Mouse (Mus musculus) testis, postnatal 10 days (tissue): ENCODE results near the gene Krt18.
"Not testable (repeated sequence)": the region's sequence is repeated elsewhere in the genome, so short reads cannot be mapped to it uniquely, and the experiment has no call there.

Experiments
- DNase-seq: peaks from one replicate; pipeline ENCODE4 v3.0.0; 2021; ENCODE audit warnings: low spot score

Gene Krt18

DNA sequence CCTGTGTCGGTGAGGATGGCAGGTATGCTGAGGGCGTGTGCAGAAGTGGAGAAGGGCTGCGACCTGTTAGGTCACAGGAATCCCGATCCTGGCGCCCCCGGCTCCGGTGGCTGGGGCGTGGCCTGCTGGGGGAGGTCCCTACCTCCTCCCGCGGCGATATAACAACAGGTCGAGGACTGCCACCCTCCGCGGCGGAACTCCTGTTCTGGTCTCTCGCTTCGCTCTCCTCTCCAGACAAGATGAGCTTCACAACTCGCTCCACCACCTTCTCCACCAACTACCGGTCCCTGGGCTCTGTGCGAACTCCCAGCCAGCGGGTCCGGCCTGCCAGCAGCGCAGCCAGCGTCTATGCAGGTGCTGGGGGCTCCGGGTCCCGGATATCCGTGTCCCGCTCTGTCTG, at the start of gene Krt18:
Gene Krt18 (plus strand): TSS at position 141 of the 400 bp plus-strand sequence.
- DNase-seq = peak; percentile 52

DNA sequence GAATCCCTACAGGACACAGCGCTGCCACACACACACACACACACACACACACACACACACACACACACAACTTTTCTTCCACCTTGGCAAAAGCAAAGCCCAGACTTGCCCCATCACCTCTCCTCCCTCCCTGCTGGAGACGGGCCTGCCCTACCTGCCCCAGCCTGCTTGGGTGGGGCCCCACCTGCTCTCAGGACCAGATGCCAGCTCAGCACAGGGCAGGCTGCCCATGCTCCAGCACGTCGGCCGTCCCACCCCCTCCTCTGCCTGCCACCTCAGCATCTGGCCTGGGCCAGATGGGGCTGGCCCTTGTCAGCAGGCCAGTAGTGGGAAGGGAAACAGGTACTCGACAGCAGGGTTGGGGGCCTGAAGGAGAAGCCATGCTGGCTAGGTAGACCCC, 47.1 kb upstream of the Krt18 start:
- no peak for DNase-seq

DNA sequence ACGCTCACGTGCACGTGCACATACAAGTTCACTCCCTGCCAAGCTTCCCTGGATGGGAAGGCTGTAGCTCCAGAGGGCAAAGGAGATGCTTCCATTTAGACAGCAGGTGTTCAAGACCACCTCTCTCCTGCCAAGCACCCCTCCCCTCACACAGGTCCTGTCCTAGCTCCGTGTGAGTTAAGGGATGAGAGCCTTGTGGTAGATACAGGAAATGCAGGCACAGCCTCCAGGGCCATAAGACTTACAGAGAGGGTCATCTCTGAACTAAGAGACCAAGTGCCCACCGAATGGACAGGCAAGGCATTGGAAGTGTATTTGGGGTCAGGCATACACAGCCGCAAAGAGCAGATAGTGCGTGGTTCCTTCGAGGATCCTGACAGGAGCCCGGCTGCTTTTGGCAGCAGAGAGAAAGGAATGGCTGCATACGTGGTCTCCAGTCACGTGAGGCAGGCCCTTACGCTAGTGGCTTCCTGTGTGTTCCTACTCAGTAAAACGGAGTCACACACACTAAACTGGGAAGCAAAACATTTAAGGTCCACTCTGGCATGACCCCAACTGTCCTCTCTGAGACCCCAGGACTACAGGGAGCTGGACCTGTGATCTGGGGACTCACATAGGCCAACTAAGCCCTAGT, 44.5 kb upstream of the Krt18 start:
- DNase-seq = no peak

DNA sequence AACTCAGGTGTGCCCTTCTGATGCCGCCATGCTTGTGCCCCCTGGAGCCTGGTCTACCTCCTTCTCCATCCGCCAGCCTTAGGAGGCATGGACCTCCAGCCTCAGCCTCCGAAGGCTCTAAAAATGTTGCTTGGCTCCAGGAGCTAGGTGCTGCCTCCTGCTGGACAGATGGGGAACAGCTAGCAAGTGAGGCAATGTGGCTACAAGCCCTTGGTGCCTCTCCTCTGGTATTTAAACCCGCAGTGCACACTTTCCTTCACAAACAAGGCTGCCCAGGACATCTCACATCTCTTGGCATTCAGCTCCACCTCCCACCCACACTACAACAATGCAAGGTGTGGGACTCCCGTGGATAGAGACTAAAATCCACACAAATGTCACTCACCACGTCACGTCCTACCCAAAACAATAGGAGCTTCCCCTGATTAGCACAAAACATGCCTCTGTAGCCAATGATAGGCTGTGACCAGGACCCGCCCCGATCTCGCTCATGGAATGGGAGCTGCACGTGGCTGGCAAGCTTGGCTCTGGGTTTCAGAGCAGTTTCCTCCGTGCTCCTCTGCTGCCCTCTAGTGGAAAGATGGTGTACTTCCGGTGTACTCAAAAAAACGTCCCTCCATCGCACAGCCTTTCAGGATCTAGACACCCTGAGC, 43.9 kb upstream of the Krt18 start:
- DNase-seq = peak; percentile 95

DNA sequence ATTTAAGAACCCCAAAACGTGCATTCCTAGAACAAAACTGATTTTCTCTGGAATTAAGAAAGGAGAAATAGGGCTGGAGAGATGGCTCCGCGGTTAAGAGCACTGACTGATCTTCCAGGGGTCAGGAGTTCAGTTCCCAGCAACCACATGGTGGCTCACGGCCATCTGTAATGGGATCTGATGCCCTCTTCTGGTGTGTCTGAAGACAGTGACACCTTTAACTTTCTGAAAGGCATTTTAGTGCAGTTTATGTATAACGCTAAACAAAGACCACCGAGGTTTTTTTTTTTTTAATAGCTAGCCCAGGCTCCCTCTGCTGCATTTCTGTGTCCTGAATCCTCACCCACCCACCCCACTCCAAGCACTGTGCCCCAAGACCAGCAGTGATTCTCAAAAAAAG, 43.2 kb upstream of the Krt18 start:
- DNase-seq = no peak

GRCm38 (mm10) chr15:101988119-101988518, 39.9 kb upstream of the Krt18 start:
- DNase-seq = peak; percentile 92

DNA sequence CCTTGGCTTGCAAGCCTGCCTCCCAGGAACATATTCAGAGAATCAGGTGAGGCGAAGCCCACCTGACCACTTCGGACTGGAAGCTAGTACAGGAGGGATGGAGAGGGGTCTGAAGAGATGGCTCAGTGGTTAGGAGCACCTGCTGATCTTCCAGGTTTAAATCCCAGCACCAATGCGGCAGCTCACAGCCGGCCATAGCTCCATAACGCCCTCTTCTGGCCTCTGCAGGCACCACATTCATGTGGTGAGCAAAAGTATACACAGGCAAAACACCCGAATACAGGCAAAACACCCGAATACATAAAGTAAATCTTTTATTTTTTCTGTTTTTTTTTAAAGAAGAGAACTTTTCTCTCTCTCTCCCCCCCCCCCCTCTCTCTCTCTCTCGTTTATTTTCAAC, 39.3 kb upstream of the Krt18 start:
- DNase-seq = no peak

DNA sequence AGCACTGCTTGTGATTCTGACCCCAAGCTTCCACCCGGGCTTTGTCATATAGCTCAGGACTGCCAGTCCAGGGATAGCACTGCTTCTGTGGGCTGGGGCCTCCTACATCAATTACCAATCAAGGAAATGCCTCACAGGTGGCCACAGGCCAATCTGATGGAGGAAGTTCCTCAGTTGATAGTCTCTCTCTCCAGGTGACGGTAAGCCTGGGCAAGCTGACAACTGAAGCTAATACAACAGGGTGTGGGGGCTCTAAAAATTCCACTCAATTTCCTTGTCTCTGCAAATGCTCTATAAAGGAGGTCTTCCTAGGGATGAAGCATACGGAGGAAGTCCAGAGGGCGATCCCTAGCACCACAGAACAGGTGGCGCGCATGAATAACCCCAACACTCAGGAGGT, 37.0 kb upstream of the Krt18 start:
- no peak for DNase-seq

- DNase-seq = no peak
Observed at GRCm38 (mm10) chr15:101994365-101994764, 33.6 kb upstream of the Krt18 start.

DNA sequence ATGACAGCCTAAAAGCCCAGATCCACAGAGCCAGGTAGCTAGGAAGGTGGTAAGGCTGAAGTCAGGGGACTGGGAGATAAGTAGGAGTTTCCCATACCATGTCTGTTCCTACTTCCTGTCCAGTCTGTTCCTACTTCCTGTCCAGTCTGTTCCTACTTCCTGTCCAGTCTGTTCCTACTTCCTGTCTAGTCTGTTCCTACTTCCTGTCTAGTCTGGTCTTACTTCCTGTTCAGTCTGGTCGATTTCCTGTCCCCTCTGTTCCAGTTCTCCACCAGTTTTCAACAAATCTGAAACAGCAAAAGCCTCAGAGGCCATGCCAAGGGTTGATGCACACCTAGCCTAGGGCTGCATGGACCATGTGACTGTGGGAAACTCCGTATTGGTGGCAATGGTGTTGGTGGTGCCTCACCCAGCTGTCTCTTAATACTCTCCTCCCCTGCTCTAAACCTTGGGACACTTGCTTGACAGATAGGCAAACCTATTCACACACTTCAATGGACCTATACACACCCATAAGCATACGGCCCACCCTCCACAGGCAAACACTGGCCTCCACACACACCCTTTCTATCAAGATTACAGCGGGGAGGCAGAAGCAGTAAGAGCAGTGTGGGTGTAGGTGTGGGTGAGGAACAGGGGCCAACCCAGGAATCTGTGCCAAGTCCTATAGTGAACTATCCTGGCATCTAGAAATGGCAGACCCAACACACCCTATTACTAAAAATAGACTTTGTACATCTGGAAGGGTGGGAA, 32.3 kb upstream of the Krt18 start:
- no peak for DNase-seq

- DNase-seq = not testable (repeated sequence)
Observed at GRCm38 (mm10) chr15:101996450-101997078, 31.4 kb upstream of the Krt18 start.

GRCm38 (mm10) chr15:101999156-101999555, 28.8 kb upstream of the Krt18 start:
- no peak for DNase-seq

GRCm38 (mm10) chr15:101999676-102000335, 28.2 kb upstream of the Krt18 start:
- DNase-seq = no peak

DNA sequence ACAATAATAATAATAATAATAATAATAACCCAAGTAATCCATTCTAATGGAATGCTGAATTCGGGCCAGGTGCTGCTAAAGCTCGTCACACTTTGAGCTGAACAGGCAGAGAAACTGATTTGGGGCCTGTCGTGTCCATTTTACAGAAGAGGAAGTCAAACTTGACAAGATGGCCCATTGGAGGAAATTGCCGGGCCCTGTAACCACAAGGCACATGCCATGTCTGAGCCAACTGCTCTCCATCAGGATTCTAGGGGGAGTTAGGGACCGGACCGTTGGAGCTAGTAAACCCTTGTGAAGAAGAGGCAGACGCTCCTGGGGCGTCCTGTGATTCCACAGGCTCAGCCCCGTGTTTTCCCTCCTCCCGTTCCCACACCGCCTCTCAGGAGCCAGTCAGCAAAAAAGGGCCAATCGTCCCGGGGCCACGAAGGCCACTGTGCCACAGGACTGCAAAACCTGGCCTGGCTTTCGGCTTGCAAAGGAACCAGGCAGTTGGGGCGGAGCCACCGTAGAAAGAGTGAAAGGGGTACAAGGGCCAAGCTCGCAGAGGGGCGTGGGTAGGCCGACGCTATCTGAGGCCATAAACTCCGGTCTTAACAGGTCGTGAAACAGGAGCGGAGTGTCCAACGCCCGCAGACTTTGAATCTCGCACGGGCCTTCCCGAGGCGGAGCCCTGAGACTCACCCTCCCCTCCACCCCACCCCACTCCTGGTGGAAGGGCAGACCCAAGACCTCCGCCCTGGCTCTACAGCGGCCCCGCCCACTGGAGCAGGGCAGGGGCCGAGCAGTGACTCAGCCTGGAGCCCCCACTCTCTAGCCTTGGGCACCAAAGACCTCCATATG, 25.1 kb upstream of the Krt18 start:
- peak; percentile 72 for DNase-seq

GRCm38 (mm10) chr15:102003516-102003915, 24.5 kb upstream of the Krt18 start:
- DNase-seq = no peak

DNA sequence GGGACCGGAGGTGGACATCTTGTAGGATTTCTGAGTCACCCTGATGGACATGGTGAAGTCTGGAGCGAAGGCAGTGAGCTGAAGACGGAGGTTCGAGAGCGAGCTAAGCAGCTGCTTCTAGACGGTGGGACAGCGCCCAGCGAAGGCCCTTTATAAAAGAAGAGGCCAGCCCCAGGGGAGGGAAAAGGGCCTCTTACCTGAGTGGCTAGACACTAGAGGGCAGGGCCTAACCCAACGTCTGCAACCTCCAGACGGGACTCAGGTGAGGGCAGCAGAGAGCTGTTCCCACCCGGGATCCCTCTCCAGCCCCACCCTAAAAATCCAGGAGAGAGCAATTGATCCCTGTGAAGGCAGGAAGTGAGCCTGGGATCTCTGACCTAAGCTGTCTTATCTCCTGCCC, 23.8 kb upstream of the Krt18 start, which contains the start of gene Krt8:
Gene Krt8 (minus strand): TSS at position 294 of the 400 bp plus-strand sequence.
- no peak for DNase-seq

- no peak for DNase-seq
Observed at GRCm38 (mm10) chr15:102005290-102005689, 22.7 kb upstream of the Krt18 start.

DNA sequence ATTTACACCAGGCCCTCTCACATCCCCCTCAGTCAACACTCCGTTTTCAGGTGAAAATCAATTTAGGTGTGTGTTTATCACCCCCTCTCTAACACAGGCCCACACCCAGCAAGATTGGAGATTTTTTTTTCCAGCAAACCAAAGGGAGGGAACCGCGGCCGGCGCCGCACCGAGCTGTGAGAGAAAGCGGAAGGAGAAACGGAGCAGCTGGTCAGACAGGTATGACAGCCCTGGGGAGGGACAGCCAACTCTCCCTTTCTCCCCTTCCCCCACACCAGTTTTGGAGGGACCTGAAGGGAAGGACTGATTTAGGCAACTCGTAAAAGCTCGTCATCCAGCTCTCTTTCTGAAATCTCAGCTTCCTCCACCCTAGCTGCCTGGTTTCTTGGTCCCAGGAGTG, 21.7 kb upstream of the Krt18 start:
- no peak for DNase-seq

DNA sequence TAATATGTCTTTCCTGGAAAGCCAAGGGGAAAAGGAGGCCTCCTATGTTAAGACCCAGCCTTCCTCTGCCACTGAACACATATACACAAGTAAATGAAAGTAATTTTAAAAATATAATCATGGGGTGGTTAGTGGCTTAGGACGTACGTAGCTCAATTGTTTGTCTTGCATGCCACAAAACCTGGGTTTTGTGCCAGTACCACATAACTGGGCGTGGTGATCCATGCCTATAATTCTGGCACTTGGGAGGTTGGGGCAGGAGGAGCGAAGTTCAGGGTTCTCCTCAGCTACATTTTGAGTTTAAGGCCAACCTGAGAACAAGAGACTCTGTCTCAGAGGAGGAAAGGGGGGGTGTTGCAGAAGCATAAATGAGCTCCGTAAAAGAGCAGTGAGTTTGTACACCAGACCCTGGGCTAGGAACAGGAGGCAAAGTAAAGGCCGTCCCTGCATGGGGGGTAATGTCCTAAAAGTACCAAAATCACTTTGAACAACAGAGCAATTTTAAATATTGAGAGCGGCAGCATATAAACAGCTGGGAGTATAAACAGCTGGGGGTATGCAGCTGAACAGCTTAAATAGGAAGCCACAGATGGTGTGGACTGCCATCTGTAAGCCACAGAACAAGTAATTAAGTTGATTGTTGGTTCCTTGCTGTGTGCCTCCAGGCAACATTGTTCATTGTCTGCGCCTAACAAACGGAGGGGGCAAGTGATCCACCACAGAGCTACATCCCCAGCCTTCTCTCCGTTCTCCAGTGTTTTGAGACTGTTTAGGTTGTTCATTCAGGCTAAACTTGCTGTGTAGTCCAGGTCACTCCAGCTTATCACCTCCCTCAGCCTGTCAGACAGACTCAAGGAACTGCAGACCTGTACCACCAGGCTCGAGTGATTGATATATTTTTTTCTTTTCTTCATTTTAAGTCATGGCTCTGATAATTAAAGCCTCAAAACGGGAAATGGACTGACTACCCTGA, 20.6 kb upstream of the Krt18 start:
- DNase-seq = no peak
